Mouse (Mus musculus): Measurements from ENCODE around the gene Hfe2.

- no peak for TF ChIP-seq CTCF (IDR thresholded peaks at IDR 0.05; ENCODE audit: extremely low read depth, insufficient read depth, low read length)
- TF ChIP-seq POLR2A (IDR thresholded peaks at IDR 0.05; ENCODE audit: extremely low read depth, insufficient read depth, low read length): no peak
Observed at GRCm38 (mm10) chr3:96485361-96485760, 39.6 kb upstream of the Hfe2 start.

Measured in cortical plate, adult 2 months (tissue).